Mouse (Mus musculus) liver, postnatal 0 days (tissue): ENCODE data around the gene Tmem221. TPM values are rescaled to one million over a fixed set of nuclear protein-coding genes. Genes with fewer than 3 reads are reported as not detected.

Experiments used
- ATAC-seq: fragments of 200-750 bp; cut with Nextera tagmentation; 2 replicates; pipeline ENCODE4 v1.8.0; 2017; ENCODE audit warnings: mild to moderate bottlenecking, moderate library complexity
- DNase-seq: peaks from one replicate; pipeline ENCODE4 v3.0.0-alpha.2; 2016
- H3K27ac ChIP-seq: fragments of 300-500 bp; sonication (generic); 2 replicates; pipeline ENCODE4 v1.5.1; 2014; ENCODE audit warnings: antibody characterized with exemption, moderate library complexity, mild to moderate bottlenecking, low read depth
- H3K27me3 ChIP-seq: fragments of 300-500 bp; sonication (generic); 2 replicates; pipeline ENCODE4 v1.6.1; 2014; ENCODE audit warnings: low read length, control low read depth, mixed read lengths; ENCODE audit not compliant: insufficient read depth
- H3K36me3 ChIP-seq: fragments of 300-500 bp; sonication (generic); replicated peaks from 2 replicates; pipeline ENCODE4 v1.6.1; 2014; ENCODE audit warnings: mild to moderate bottlenecking, control low read depth, low read length, moderate library complexity, mixed read lengths; ENCODE audit not compliant: insufficient read depth
- H3K4me1 ChIP-seq: fragments of 300-500 bp; sonication (generic); 2 replicates; pipeline ENCODE4 v1.6.1; 2014; ENCODE audit warnings: antibody characterized with exemption, mild to moderate bottlenecking, control low read depth; ENCODE audit not compliant: insufficient read depth
- H3K4me2 ChIP-seq: fragments of 300-500 bp; sonication (generic); 2 replicates; pipeline ENCODE4 v1.6.1; 2014; ENCODE audit warnings: low read depth, mild to moderate bottlenecking, low read length, moderate library complexity, mixed read lengths
- H3K4me3 ChIP-seq: fragments of 300-500 bp; sonication (generic); 2 replicates; pipeline ENCODE4 v1.5.1; 2014; ENCODE audit warnings: low read depth, low read length
- H3K9ac ChIP-seq: fragments of 300-500 bp; sonication (generic); replicated peaks from 2 replicates; pipeline ENCODE4 v1.6.1; 2014; ENCODE audit warnings: mild to moderate bottlenecking, moderate library complexity
- H3K9me3 ChIP-seq: fragments of 300-500 bp; sonication (generic); 2 replicates; pipeline ENCODE4 v1.6.1; 2016; ENCODE audit warnings: mild to moderate bottlenecking, control low read depth, low read length, mixed read lengths
- CTCF ChIP-seq: sonication (generic); IDR thresholded peaks from 2 replicates; pipeline ENCODE4 v1.5.1; 2016; ENCODE audit warnings: antibody characterized with exemption, low read depth
- EP300 ChIP-seq: IDR thresholded peaks from 2 replicates; pipeline ENCODE4 v1.6.1; 2016; ENCODE audit warnings: antibody characterized with exemption, low read depth, mild to moderate bottlenecking
- WGBS: fragments of 180-500 bp; shearing (Covaris S2); extraction: QIAGEN DNeasy Blood & Tissue Kit; methylation state at CpG from one replicate; pipeline ENCODE4 v1.1.7; 2014; ENCODE audit not compliant: insufficient replicate concordance; 5-methylcytosine and 5-hydroxymethylcytosine counted together
- polyA plus RNA-seq: library from polyadenylated mRNA; unstranded; fragments of >200 nt; fragmentation: Nextera tagmentation; extraction: Ambion mirVana; gene quantifications from 2 replicates; pipeline ENCODE4 v1.2.1, GENCODE M21; 2015

Gene Tmem221
- polyA plus RNA-seq, 1 experiment from 2014 or later: 0.66 TPM

DNA sequence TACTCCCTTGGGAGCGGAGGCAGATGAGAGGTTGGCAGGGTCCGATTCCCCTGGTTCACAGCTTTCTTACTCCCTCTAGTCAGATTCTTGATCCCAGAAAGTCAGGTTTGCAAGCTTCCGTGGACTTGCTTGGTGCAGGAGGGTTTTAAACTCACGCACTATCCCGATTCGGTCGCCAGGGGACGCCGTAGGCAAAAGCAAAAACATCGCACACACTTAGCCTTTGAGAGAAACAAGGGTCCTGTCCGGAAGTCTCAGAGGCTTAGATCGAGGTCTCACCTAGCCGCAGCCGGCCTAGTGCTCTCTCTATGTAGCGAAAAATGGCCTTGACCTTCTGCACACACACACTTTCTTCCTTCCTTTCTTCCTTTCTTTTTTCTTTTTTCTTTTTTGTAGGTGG is 2.7 kb upstream of the Tmem221 start:
- Histone ChIP-seq H3K36me3 (no peaks in the 10 kb centered on the region), H3K4me1 (peaks cover 16% of the 10 kb centered on the region), H3K9me3 (peaks cover 3% of the 10 kb centered on the region; the same call in 1 of the 2 replicates), H3K27ac (no peak overlapping the region), H3K9ac (no peak overlapping the region), H3K4me2 (no peak overlapping the region), H3K27me3 (peaks cover 32% of the 10 kb centered on the region), H3K4me3 (no peak overlapping the region)
- WGBS: 2% methylated on average over 15 of the region's 15 CpGs
- peak; percentile 95 for TF ChIP-seq CTCF
- no peak for TF ChIP-seq EP300
- DNase-seq (peak; percentile 84), ATAC-seq (peak; percentile 38; the same call in 1 of the 2 replicates)

DNA sequence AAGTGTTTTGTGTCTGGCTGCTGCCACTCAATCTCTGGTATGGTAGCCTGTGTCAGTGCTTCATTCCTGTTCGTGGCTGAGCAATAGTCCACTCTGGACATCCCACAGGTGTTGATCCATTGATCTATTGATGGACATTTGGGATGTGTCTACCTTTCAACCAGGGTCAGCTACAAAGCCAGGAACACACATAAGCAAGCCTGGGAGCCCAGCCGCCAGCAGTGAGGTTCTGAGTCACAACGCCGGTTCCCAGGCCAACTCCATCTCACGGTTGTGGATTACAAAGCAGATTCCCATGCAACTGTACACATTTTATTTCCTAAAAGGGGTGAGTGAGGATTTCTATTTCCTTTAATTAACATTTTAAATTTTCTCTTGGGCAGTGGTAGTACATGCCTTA is 2.1 kb upstream of the Tmem221 start:
- ATAC-seq (no peak), DNase-seq (no peak)
- Histone ChIP-seq H3K36me3 (no peaks in the 10 kb centered on the region), H3K27me3 (peaks cover 32% of the 10 kb centered on the region), H3K4me2 (no peak overlapping the region), H3K4me3 (no peak overlapping the region), H3K4me1 (peaks cover 16% of the 10 kb centered on the region), H3K27ac (no peak overlapping the region), H3K9me3 (peaks cover 3% of the 10 kb centered on the region; the same call in 1 of the 2 replicates), H3K9ac (no peak overlapping the region)
- TF ChIP-seq EP300 (no peak), CTCF (no peak)
- 88% methylated on average over 5 of the region's 5 CpGs for WGBS

DNA sequence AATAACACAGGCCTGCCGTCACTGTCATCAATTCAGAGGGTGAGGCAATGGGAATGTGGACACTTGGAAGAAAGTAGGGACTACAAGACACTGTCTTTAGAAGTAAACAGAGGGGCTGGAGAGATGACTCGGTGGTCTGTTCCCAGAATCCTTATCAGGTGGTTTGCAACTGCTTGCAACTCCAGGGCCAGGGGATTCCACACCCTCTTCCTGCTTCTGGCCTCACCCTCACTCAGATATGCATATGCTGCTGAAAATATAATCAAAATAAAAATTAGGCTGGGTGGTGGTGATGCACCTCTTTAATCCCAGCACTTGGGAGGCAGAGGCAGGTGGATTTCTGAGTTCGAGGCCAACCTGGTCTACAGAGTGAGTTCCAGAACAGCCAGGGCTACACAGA is 1.4 kb upstream of the Tmem221 start:
- ATAC-seq (no peak), DNase-seq (no peak)
- H3K9ac ChIP-seq: no peak overlapping the region
- peaks cover 16% of the 10 kb centered on the region for H3K4me1 ChIP-seq
- no peak for TF ChIP-seq EP300
- TF ChIP-seq CTCF: no peak
- peaks cover 3% of the 10 kb centered on the region; the same call in 1 of the 2 replicates for H3K9me3 ChIP-seq
- no peaks in the 10 kb centered on the region for H3K36me3 ChIP-seq
- H3K27ac ChIP-seq: no peak overlapping the region
- peaks cover 32% of the 10 kb centered on the region for H3K27me3 ChIP-seq
- 62% methylated on average over 3 of the region's 3 CpGs for WGBS
- no peak overlapping the region for H3K4me3 ChIP-seq
- H3K4me2 ChIP-seq: no peak overlapping the region

DNA sequence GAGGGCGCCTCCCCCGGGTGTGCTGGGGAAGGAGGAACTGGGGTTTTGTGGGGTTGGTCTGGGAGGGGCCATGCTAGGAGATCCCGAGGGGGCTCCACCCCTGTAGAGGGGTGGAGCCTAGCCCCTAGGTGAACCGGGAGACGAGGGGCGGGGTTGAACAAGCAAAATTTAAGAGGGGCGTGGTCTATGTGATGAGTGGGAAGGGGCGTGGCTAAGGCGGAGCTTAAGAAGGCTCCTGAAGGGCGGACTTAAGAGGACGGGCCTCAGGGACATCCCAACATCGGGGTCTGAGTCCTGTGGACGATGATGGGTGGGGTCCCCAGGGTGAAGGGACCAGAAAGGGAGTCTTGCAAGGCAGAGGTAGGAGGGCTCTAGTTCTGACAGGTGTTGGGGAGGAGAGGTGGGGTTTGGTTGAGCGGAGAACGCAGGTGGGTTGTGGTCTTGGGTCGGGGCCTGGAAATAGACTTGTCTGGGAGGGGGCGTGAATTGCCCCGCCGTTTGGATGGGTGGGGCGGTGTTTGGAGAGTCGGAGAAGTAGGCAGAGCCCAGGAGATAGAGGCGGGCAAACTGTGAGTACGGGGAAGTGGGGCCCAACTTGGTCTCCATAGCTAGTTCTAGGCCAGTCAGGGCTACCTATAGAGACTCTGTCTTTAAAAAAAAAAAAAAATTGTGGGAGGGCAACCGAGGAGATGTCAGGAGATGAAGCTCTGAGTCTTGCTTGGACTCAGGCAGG is 453 bp upstream of the Tmem221 start:
- Histone ChIP-seq H3K9ac (no peak overlapping the region), H3K36me3 (no peaks in the 10 kb centered on the region), H3K4me2 (peak overlapping the region; percentile 80), H3K9me3 (peaks cover under 1% of the 10 kb centered on the region; the same call in 1 of the 2 replicates), H3K27me3 (peaks cover 32% of the 10 kb centered on the region), H3K27ac (no peak overlapping the region), H3K4me3 (peak overlapping the region; percentile 44), H3K4me1 (peaks cover 16% of the 10 kb centered on the region)
- WGBS: 5% methylated on average over 24 of the region's 24 CpGs
- TF ChIP-seq EP300 (no peak), CTCF (no peak)
- DNase-seq: peak; percentile 83
- ATAC-seq: peak; percentile 59

DNA sequence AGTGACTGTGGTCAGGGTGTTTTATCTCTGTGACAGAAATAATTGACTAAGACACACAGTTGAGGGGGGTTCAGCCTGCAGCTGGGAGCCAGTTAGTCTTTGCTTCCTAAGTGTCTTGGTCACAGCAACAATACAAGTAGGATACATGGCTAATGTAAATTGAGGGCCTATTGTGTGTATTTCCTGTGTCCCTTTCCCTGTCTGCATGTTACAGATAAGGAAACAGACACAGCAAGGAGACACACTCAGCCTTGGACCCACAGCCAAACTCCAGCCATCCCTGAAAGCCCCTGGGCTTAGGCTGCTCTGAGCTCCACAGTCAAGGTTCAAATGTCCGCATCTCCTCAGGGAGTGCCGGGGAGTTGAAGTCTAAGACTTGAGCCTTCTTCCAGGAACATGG is 4.0 kb downstream of the Tmem221 start:
- TF ChIP-seq EP300 (no peak), CTCF (no peak)
- WGBS: 93% methylated on average over 2 of the region's 2 CpGs
- ATAC-seq (no peak), DNase-seq (no peak)
- Histone ChIP-seq H3K4me1 (peaks cover 9% of the 10 kb centered on the region), H3K4me3 (no peak overlapping the region), H3K4me2 (no peak overlapping the region), H3K27me3 (peaks cover 20% of the 10 kb centered on the region), H3K9ac (no peak overlapping the region), H3K36me3 (no peaks in the 10 kb centered on the region), H3K9me3 (no peaks in the 10 kb centered on the region), H3K27ac (no peak overlapping the region)

DNA sequence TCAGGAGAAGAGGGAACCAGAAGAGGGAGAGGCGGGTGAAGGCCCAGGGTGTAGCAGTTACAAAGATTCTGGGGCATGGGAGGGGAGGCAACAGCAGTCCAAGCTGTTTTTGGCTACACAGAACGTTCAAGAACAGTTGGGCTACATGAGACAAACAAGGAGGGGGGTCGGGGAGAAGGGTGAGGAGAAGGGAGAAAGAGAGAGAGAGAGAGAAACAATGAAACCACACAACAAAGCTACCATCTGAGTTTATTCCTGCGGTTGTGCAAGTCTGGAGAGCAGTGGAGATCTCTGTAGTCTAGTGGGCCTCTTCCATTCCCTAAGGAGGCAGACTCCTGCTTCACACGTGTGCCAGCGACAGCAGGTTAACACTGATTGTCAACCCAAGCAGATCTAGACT is 4.7 kb downstream of the Tmem221 start:
- H3K9me3 ChIP-seq: no peaks in the 10 kb centered on the region
- H3K4me3 ChIP-seq: no peak overlapping the region
- H3K4me1 ChIP-seq: peaks cover 9% of the 10 kb centered on the region
- H3K4me2 ChIP-seq: no peak overlapping the region
- ATAC-seq (no peak), DNase-seq (no peak)
- H3K27me3 ChIP-seq: peaks cover 17% of the 10 kb centered on the region
- 62% methylated on average over 6 of the region's 6 CpGs for WGBS
- no peak overlapping the region for H3K9ac ChIP-seq
- H3K36me3 ChIP-seq: no peaks in the 10 kb centered on the region
- H3K27ac ChIP-seq: no peak overlapping the region
- TF ChIP-seq CTCF: no peak
- TF ChIP-seq EP300: no peak
